Mouse (Mus musculus) stomach, postnatal 0 days (tissue): ENCODE results near the gene Dnajc16.

Experiments used
- CTCF ChIP-seq: IDR thresholded peaks from 2 replicates; pipeline ENCODE4 v1.5.1; 2016; ENCODE audit warnings: antibody characterized with exemption, low read depth, mild to moderate bottlenecking, moderate library complexity
- EP300 ChIP-seq: optimal IDR thresholded peaks from 2 replicates; pipeline ENCODE3; 2016; ENCODE audit warnings: antibody characterized with exemption

DNA sequence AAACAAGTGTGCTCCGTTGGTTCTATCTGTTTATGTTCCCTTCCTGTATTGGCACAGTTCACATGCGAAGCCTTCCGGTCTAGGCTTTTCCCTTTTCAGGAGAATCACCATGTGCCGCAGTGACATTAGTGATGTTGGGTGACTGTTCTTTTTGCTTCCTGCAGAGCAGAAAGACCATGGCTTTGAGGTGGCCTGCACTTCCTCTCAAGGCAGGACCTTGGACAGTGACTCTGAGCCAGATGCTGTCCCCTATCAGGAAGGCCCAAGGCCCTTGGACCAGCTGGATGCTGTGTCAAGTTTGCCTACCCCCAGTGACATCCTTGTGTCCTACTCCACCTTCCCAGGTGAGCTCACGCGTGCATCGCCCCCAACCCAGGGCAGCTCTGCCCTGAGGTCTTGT, 20.6 kb upstream of the Dnajc16 start:
- TF ChIP-seq CTCF (no peak), EP300 (no peak)
